Mouse (Mus musculus): Measurements from ENCODE around the gene Prrc2a.
"Not testable (repeated sequence)": the region's sequence is repeated elsewhere in the genome, so short reads cannot be mapped to it uniquely, and the experiment has no call there.

Prrc2a gene

DNA sequence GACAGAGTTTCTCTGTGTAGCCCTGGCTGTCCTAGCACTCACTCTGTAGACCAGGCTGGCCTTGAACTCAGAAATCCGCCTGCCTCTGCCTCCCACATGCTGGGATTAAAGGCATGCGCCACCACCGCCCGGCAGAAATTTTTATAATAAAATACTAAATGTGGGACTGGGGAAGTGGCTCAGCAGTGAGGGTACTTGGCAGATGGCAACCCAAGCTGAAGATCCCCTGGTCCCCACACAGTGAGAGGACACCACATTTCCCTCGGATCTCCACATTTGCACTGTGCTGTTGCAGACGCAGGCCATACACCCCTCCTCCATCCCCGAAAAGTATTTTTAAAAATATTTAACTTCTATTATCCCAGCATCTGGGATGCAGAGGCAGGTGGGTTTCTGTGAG, 31.2 kb downstream of the Prrc2a start:
- no peak for DNase-seq (ENCODE audit: low spot score in 2 of 2)

DNA sequence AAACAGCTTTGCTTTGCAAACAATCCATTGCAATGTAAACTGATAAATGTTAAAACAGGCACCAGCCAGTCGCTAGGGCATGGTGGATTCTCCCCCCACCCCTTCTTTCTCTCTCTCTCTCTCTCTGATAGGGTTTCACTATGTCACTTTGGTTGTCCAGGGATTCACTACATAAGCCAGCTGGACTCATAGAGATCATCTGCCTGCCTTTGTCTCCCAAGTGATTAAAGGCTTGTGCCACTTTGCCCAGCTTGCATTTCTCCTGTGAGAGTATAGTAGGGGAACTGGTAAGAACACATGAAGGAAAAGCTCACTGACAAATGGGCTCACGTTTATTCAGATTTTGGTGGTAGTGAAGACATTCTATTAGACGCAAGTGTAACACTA, 32.5 kb downstream of the Prrc2a start:
- DNase-seq (ENCODE audit: low spot score in 2 of 2), result no peak

DNA sequence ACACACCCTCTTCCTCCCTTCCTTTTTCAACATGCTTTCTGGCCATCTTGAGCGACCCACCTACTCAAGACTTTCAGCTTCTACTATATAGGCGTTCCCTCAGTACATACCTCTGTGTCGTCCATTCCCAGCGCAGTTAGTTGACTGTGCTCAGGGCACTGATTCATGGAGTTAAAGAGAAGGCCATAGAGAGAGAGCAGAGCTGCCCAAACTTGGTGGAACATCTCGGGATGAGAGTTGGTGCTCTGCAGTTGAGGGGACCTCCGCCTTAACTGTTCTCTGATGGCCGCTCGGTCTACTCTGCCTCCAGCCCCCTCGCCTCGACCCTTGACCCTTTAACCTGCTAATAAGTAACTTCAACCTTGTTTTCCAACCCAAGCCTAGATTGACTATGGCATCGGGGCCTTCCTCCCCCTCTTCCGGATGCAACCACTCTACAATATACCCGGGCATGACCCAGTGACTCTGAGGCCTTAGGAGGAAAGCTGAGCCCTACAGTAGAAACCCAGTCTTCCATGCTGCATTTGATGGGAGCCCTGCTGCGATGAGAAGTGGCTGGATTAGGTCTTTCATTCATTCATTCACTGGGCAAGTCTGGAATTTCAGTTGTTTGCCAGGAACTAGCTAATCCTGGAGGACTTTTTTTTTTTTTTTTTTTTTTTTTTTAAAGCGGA, 33.1 kb downstream of the Prrc2a start, which contains the start of gene Apom:
Gene Apom, minus strand, starts transcription at position 551 of the 674 bp plus-strand sequence.
- no peak for DNase-seq (ENCODE audit: low spot score in 2 of 2)

DNA sequence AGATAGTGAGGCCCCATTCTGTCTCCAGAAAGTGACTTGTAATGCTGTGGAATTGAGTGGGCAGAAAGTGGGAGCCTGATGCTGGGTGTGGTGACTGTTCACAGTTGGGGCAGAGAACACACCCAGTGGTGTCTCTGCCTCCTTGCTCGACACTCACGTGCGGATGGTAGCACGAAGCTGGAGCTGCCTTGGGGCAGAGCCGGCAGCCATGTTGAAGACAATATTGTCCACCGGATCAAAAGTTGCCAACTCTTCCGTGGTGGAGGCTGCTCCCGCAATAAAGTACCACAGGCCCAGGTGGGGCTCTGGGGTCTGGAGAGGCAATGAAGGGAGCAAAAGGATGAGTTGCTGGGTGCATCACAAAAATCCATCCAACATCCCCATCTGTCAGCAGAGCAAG, 33.7 kb downstream of the Prrc2a start:
- DNase-seq (ENCODE audit: low spot score in 2 of 2), result peak in 1 of 2 experiments; percentile 61

DNA sequence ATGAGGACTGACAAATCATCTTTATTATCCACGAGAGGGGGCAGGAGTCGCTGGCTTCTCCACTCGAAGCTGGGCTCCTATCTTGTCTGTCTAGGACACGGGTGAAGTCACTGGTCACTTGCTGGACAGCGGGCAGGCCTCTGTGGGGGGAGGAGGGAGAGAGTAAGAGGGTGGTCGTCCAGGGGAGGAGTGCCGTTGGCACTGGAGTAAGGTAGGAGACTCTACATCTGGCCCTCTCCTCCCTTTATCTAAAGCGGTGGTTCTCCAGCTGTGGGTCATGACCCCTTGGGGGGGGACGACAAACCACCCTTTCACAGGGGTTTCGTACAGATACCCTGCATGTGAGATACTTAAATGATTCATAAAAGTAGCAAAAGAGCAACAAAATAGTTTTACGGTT, 35.7 kb downstream of the Prrc2a start:
- DNase-seq (ENCODE audit: low spot score in 2 of 2), result peak in 1 of 2 experiments; percentile 59

DNA sequence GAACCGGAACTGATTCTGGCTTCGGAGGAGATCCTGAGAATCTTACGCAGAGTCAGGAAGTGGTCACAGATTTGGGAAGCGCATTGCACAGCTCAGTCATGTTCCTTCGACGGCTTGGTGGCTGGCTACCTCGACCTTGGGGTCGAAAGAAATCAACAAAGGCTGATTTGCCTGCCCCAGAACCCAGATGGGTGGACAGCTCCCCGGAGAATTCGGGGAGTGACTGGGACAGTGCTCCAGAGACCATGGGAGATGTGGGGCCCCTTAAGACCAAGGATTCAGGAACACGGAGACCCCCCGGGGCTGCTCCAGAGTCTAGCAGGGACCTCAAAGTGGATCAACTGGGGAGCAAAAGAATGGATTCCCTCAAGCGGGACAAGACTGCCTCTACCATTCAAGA, 37.7 kb downstream of the Prrc2a start:
- peak in 1 of 2 experiments; percentile 59 for DNase-seq (ENCODE audit: low spot score in 2 of 2)

DNA sequence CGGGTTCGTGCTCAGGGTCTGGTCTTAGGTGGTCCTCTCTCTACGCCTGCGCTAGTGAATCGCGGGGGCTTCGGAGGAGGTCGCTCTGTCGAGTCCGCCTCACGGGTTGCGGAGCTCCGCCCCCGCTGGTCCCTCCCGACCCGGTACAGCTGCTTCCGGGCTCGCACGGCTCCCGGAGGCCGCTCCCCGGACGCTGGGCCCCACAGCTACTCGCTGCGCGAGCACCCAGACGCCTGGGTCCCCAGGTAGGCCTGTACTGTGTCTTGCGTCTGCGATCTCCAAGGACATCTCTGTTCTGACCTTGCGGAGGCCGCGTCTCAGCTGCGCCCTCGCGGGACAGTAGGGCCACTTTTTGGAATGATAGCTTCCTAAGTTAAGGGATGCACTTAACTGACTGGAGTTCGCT, 38.5 kb downstream of the Prrc2a start, which contains the start of gene D17H6S53E:
Gene D17H6S53E, plus strand, starts transcription at position 168 of the 406 bp plus-strand sequence.
- peak; percentile 80 to 89 for DNase-seq (ENCODE audit: low spot score in 2 of 2)

DNA sequence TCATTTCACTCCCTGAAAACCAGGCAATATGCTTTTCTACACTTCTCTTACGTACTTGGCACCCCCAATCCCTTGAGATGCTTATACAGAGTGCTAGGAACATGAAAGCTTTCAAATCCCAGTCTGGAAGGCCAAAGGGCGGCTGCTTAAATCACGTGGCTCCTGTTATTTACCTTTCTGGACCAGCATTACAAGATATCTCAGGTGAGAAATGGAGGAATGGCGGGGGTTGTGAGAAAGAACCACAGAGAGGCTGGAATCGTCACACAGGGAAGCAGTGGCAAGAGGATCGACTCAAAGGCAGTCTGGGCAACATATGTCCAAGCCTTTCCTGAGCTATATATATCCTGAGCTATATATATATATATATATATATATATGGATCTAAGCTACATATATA, 39.1 kb downstream of the Prrc2a start:
- no peak for DNase-seq (ENCODE audit: low spot score in 2 of 2)

DNA sequence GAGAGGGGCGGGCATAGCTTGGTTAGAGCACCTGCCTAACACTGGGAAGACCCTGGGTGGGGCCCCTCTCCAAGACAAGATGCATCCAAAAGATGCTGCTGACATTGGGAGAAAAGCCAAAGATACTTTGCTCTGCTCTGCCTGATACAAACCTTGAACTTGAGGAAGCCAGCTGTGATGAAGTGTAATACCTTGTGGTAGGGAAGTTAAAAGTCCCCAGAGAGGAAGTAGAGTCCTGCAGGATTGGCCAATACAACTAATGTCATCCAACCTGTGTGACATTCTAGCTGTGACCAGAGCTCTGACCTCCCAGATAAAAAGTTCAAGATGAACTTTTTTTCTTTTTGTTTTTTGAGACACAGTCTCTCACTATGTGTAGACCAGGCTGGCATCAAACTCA, 39.6 kb downstream of the Prrc2a start:
- no peak for DNase-seq (ENCODE audit: low spot score in 2 of 2)

DNA sequence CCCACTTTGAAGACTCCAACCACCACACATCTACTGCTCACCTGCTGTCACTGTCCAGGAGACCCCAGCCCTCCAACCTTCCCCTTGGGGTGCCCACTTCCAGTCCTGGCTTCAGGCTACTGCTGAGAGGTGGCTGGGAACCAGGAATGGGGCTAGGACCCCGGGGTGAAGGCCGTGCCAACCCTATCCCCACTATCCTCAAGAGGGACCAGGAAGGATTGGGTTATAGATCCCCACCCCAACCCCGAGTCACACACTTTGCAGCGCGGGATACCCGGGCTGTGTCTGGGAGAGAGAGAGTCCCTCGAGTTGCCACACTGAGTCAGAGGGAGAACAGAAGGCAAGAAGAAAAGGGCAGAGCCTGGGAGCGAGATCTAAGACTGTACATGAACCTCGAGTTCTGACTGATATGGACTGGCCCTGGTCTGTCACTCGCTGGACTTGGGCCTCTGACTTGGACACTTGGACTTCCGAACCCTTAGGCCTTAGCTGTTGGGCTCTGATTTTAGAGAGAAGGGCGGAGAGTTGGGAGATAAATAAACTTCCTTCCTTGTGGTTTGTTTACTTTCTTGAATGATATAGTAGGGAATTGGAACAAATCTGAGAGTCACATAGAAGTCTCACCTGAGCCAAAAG, 40.3 kb downstream of the Prrc2a start:
- not testable (repeated sequence) for DNase-seq (ENCODE audit: low spot score in 2 of 2)

DNA sequence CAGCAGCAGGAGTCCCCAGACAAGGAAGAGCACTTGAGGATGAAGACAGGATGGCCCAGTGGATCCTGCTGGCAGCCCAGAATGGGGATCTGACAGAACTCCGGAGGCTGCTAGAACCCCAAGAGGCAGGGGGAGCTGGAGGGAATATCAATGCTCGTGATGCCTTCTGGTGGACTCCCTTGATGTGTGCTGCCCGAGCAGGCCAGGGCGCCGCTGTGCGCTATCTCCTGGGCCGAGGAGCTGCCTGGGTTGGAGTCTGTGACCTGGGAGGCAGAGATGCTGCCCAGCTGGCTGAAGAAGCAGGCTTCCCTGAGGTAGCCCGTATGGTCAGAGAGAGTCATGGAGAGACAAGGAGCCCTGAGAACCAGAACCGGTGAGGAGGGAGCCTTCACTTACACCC, 41.4 kb downstream of the Prrc2a start:
- not testable (repeated sequence) for DNase-seq (ENCODE audit: low spot score in 2 of 2)

DNA sequence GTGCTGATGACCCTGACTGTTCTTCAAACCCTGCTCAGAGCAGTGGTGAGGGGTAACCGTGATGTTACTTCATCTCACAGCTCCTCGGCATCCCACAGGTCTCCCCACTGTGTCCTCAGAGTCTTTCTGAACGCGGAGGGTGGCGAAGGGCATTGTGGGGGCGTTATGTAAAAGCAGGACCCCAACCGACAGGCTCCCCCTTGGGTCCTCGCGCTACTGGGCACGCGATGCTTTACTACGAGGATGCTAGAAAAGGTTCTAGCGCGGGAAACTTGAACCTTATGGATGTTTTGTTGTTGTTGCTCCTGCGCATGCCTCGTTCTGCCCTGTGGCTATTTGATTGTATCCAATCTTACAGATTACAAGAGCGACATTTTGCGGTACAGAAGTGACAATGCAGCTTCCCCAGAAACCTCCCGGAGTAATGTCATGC, 42.8 kb downstream of the Prrc2a start, which contains the start of gene Csnk2b:
Gene Csnk2b, minus strand, starts transcription at position 183 of the 433 bp plus-strand sequence.
- DNase-seq (ENCODE audit: low spot score in 2 of 2), result peak; percentile 48 to 73

DNA sequence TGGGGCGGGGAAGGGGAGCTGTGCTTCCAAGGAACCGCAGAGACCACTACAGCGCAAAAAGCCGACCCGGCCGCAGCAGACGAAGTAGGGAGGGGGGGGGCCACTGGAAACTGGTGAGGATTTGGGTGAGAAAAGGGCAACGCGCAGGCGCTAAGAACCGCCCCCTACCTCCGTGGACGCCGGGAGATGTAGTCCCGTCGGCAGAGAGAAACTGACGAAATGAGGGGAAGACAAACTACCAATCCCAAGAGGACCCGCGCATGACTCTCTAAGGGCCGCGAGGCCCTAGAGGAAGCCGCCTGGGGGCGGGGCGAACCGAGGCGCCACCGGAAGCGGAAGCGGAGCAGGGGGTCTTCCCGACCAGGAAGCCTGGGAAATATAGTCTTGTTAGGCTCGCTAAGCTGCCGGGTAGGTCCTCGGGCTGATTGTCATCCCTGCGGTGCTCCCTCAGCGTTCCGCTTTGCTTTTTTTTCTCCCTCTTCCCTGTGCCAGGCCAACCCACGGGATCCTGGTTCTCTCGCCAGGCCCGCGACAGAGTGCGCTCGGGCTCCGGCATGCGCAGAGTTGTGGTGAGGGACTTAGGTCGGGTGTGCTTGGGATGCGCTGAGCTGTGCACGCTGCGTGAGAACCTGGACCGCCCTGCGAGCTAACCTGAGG, 43.4 kb downstream of the Prrc2a start, which contains the start of gene Gpank1:
Gene Gpank1, plus strand, starts transcription at position 313 of the 657 bp plus-strand sequence.
- DNase-seq (ENCODE audit: low spot score in 2 of 2), result peak; percentile 96

DNA sequence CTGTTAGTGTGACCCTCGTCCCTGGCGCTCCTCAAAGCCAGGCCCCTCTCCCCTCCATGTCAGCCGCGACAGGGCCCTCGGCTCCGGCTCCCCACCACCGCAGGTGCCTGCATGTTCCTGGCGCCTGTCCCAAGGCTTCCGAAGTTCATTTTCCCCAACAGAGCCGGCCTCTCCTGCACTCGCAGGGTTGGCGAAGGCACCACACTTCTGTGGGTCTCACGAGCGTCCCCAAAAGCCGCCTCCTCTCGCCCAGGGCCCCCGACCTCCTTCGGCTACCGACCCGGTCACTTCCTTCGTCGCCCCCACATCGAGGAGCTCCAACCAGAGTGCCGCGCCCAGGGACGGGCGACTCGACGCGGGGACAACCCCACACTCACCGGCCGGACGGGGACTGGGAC, 44.0 kb downstream of the Prrc2a start:
- no peak for DNase-seq (ENCODE audit: low spot score in 2 of 2)

DNA sequence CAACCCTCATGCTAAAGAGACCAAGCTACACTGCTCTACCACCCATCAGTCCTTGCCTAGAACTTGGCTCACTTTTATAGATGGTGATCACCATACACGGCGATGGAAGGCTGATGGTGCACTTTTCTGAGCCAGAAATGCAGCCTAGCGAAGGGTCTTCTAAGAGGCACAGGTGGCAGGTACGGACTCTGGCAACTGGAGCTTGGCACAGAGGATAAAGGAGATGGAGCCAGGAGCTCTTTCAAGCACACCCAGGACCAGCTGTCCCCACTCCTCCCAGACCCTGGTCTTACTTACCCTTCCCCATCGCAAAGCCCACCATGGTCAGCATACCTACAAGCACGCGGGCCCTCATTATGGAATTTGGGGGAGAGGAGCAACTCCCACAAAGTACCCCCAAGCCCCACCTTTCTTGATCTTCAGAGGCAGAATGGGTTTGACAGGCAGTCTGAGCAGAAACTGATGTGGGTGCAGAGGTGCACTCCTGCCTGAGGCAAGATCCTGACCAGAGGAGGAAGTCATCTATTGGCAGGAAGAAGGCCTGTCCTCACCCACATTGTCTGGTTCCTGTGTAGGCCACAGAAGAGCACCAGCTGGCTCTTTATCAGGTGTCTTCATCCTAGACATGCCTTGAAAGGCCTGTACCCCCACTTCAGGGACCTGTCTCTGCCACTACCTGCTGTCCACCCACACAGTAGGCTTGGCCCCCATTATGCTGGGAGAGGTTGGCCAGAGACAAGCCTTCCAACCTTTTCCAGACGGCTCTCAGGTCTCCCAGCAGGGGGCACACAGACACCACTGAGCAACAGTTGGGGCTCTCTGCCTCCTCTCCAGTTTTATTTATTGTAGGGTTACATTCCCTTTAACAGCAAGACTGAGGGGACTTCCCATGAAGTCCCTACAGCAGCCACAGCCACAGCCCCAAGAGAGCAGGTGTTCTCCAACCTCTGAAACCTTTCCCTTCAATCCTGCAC, 49.4 kb downstream of the Prrc2a start, which contains the start of gene Ly6g5b:
Gene Ly6g5b, minus strand, starts transcription at position 383 of the 974 bp plus-strand sequence.
- peak; percentile 47 to 76 for DNase-seq (ENCODE audit: low spot score in 2 of 2)

DNA sequence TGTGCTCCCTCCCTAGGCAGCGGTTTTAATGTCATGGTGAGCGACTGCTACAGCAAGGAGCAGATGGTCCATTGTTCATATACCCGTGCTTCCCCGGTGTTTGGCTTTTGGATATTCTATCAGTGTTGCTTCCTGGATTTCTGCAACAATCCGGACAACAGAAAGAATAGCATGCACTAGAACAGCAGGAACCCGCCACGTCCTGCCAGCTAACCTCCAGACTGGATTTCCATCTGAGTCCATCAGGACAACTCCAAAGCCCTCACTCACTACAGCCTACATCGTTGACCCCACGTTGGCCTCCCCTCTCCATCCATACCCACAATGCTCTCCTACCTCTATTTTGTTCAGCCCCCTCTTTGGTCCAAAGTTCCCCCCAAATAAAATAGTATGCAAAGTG, 52.9 kb downstream of the Prrc2a start:
- no peak for DNase-seq (ENCODE audit: low spot score in 2 of 2)

DNA sequence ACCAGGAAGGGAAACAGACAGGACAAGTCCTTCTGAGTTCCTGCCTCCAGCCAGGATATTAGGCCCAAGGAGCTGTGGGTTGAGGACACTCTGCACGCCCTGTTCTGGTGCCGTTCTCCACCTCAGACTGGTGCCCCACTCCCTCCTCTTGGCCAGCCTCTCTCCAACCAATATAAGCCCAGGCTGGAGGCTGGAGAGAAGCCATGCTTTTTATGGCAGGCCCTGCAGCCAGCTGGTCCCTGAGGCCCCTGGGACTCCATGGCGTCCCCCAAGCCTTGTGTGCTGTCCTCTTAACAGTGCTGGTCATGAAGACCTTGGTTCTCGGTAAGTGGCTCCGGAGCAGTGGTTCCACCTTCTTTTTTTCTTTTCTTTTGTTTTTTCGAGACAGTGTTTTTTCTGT, 56.6 kb downstream of the Prrc2a start, which contains the start of gene Ly6g5c:
Gene Ly6g5c, plus strand, starts transcription at position 183 of the 400 bp plus-strand sequence.
- DNase-seq (ENCODE audit: low spot score in 2 of 2), result no peak

DNA sequence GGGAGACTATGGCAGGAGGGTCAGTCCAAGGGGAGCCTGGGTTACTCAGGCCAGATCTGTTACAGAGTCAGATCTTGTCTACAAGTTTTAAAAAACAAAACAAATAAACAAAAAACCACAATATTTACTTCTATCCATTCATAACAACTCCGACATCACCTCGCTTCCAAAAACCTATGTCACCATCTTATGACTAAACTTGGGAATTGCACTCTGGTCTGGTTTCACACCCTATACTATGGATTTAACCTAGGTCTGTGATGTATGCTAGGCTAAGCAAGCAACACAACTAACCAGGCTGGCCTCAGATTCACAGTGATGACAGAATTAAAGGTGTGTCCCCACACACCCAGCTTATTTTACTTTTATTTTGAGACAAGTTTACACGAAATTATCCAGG, 58.2 kb downstream of the Prrc2a start:
- DNase-seq (ENCODE audit: low spot score in 2 of 2), result no peak

DNA sequence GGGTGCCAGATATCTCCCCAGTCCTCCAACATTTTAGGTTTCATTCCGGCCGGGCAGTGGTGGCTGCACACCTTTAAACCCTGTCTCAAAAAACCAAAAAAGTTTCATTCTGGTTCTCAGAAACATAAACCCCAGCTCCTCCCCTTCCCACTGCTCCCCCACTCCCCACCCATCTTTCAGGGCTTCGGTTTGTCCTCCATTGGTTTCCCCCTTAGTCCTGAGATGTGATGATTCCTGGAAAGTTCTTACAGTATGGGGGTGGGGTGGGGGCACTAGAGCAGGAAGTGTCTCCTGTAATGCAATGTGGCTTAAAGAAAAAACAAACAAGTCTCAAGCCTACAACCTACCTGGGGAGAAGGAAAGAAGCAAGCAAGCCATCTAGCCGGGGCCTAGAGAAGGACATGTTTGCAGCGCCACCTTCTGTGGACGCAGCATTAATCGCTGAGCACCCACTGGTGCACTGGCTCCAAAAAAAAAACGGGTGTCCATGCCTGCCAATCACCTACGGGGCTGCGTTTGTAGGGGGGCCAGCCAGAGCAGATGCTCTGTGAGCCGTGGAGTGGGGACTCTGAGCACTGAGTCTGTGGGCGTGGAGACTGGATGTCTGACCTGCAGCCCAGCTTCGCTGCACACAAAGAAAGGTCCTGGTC, 58.8 kb downstream of the Prrc2a start:
- DNase-seq (ENCODE audit: low spot score in 2 of 2), result peak; percentile 58 to 73

DNA sequence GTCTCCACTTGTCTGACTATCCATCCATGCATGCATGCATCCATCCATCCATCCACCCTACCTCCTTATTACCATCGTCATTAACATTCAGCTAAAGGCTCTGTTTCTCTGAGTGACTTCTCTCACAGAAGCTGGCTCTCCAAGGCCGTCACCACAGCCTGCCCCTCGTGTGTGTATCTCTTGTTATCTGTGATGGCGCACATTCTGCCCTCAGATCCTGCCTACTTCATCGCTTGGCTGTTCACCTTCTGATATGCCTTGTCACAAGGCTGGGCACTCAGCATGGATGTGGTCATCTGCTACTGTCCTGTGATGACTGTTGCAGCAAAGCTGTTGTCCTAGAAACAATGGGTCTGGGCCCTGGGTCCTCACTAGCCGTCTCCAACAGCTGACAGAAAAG, 59.9 kb downstream of the Prrc2a start:
- peak in 1 of 2 experiments; percentile 58 for DNase-seq (ENCODE audit: low spot score in 2 of 2)

DNA sequence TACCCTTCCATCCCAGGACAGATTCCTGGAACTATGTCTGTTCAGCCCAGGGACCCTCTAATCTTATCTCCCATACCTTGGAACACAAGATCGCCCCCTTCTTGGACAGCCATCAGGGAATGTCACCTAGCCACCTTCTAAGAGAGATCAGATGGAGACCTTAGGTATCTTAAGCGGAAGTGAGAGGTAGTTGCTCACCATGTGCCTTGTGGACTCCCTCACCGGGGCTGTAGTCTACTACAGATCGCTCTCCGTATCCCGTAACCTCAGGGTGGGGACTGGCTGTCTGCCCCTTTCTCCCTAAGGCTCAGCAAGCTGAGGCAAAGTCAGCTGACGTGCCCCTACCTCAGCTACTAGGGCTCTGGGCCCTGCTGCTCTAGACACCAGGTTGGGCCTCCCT, 60.6 kb downstream of the Prrc2a start:
- DNase-seq (ENCODE audit: low spot score in 2 of 2), result no peak

All from spleen, postnatal 4 days (tissue).